Mouse (Mus musculus): ENCODE measurements at regions not wholly inside any gene's neighbourhood (a gene's known extent, or its start where the extent isn't known, plus 50 kb on each side); places are given as distances from the start of the nearest gene placed in this dataset.

- DNase-seq, result peak; percentile 64 to 72
Measured at GRCm38 (mm10) chr7:34484908-34485598, 91.9 kb upstream of the Lsm14a start.

GRCm38 (mm10) chr7:34483368-34483767, 90.3 kb upstream of the Lsm14a start:
- DNase-seq, result no peak

- DNase-seq, result no peak
Measured at GRCm38 (mm10) chr7:34480771-34481170, 87.7 kb upstream of the Lsm14a start.

GRCm38 (mm10) chr7:34471003-34471402, 77.9 kb upstream of the Lsm14a start:
- no peak for DNase-seq

- peak; percentile 9 to 70 for DNase-seq
Measured at GRCm38 (mm10) chr7:34462069-34462468, 69.0 kb upstream of the Lsm14a start.

- DNase-seq, result no peak
Measured at GRCm38 (mm10) chr7:34459834-34460495, 66.8 kb upstream of the Lsm14a start.

- DNase-seq, result no peak
Measured at GRCm38 (mm10) chr7:34458851-34459250, 65.7 kb upstream of the Lsm14a start.

- no peak for DNase-seq
Measured at GRCm38 (mm10) chr7:34448364-34448763, 55.2 kb upstream of the Lsm14a start.

- DNase-seq, result no peak
Measured at GRCm38 (mm10) chr7:34444263-34444662, 51.1 kb upstream of the Lsm14a start.

Data from kidney, postnatal 36 days (tissue).